Mouse (Mus musculus): ENCODE data around the gene Cavin1.

- no peak for TF ChIP-seq CTCF (IDR thresholded peaks at IDR 0.05; ENCODE audit: insufficient read depth, low read depth, low read length)
- no peak for TF ChIP-seq POLR2A (IDR thresholded peaks at IDR 0.05; ENCODE audit: insufficient read depth, low read depth, low read length)
These were observed 2.6 kb upstream of the Cavin1 start for GRCm38 (mm10) chr11:100973245-100973644.

Data from olfactory bulb, adult 2 months (tissue).